Mouse (Mus musculus): ENCODE data around the gene Ncoa7. TPM values are rescaled to one million over a fixed set of nuclear protein-coding genes. Genes with fewer than 3 reads are reported as not detected.
A peak's percentile ranks its signal among the peaks of the same experiment; 100 is the strongest.

Gene Ncoa7
- total RNA-seq (2021) = 1 to 10 TPM; 5.6 to 9.6 TPM
- long read RNA-seq, experiment 1, full-length matches to known transcripts = 3 of 4 reads
- long read RNA-seq, experiment 1, partial matches to known transcripts = 1 of 4 reads
- long read RNA-seq, experiment 1, other reads (novel, unspliced or antisense) = 0 of 4 reads
- long read RNA-seq, experiment 2, full-length matches to known transcripts = 2 of 2 reads
- long read RNA-seq, experiment 2, partial matches to known transcripts = 0 of 2 reads
- long read RNA-seq, experiment 2, other reads (novel, unspliced or antisense) = 0 of 2 reads

DNA sequence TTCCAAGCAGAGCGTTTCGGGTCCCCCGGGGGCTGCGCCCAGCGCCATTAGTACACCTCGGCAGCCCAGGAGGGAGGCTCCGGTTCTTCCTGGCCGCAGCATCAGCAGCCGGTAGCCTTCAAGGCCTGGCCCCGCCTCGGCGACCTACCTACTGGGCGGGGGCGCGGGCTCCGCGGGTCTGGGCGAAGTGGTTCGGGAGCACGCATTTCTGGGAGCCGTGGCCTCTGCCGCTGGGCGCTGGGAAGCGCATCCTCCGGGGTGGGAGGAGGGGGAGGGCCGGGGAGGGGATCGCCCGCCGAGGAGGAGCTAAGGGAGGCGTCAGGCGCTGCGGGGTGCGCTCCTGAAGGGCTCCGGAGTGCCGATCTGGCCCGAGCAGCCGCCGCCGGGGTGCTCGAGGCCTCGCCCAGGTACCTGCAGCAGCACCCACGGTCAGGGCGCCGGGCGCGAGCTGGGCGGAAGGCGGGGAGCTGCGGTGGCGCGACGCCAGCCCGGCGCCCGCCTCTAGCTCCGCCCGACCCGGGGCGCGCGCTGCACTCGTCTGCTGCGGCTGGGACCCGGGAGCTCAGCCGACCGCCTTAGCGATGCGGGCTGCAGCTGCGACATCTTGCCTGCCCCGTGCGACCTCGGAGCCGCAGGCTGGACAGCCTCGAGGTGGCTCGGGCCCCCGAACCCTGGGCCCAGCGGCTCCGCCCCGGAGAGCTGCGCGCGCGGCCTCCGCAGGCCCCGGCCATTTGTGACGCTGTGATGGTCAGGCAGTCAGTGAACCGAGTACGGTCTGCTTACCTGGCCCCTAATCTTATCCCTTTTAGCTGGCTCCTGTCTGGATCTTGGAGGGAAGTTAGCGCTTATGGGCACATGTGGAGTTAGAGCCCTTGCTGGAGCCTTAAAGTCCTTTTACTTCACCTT lies at the start of gene Ncoa7:
Ncoa7 (minus strand) TSS at position 646 of the 906 bp plus-strand sequence.
- DNase-seq = peak; percentile 73

GRCm38 (mm10) chr10:30845101-30845825 lies 42.1 kb upstream of the Ncoa7 start:
- DNase-seq = no peak

GRCm38 (mm10) chr10:30844191-30845010 lies 41.3 kb upstream of the Ncoa7 start:
- DNase-seq = peak; percentile 6

DNA sequence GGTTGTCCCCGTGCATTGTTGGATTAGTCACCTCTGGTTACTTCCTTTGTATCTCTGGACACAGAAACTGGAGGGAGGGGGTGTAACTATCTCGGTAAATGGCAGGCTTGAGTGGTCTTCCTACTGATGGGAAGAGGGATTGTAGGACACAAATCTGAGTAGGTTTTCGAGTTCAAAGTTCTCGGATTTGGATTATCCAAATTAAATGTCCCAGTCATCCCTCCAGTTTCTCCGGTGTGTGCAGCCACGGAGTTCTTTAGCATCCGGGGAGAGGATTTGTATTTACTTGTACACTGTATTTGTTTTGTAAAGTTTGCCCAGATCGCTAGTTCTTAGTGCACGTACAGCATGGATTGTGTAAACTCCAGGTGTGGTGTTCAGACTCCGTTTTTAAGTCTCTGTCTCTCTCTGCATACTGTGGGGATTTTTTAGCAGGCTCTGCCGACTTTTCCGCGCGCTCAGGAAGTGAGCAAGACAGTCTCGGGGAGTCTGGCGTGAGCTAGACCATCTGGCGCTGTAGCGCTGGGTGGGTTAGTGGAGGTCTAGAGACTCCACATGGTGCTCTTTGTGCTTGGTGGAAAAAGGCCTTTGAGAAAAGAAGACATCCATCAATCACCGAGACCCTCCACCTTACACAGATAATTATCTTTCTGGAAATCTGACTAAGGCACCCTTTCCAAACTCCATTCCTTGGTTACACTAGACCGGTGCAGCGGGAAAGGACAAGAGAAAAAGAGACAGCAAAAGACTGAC lies 40.5 kb upstream of the Ncoa7 start:
- DNase-seq = no peak

- peak; percentile 98 for DNase-seq
Measured at GRCm38 (mm10) chr10:30842643-30843437, 39.7 kb upstream of the Ncoa7 start, which contains the start of gene Hey2. Gene Hey2, minus strand, starts transcription at chr10:30842801.

DNA sequence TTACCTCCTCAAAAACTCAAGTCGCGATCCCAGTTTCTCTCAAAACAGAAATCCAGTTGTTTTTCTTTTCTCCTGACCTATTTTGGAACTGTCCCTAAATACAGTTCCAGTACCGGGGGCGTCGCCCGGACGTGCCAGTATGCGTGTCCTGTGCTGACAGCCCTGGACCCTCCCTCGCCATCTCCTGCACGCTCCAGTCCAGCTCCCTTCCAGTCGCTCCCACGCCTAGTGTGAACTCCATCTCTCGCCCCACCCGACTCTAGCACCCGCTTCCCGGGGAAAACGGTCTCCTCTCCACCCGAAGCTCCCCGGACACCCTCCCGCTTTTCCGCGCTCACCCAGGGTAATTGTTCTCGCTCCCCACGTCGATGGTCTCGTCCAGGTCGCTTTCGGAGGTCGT lies 39.1 kb upstream of the Ncoa7 start:
- DNase-seq = no peak

GRCm38 (mm10) chr10:30840824-30841223 lies 37.7 kb upstream of the Ncoa7 start:
- DNase-seq = no peak

DNA sequence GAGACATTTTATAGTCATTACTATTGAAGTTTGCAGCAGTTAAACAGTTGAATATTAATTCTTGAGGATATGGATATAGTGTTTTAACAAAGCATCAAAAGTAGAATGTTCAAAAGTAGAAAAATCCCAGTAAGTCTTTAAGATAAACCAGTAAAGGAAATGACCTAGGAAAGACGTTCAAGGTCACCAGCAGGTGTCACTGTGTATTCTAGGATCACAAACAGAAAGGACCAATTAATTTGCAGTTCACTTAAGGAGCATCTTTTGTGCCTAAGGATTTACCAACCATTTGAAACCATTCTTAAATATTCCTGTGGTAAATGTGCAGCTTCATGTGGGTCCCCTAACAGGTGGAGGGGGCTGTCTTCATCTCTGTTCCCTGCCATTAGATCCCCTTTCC lies 35.1 kb upstream of the Ncoa7 start:
- DNase-seq = no peak

DNA sequence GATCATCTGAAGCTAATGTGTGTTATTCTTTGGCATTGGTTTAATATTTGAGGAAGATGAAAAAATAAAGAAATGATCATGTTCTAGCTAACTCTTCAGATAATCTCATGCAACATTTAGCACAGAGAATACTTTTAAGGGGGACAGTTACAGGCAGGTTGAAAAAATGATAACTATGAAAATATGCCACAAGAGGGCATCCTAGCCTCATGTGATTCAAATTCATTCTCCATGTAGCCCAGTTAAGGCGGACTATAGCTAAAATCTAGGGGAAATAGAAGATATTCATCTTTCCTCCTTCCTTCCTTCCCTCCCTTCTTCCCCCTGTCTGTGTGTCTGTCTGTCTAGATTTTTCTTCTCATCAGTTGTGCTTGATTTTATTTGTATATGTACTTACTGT lies 21.9 kb upstream of the Ncoa7 start:
- no peak for DNase-seq

GRCm38 (mm10) chr10:30810967-30811293 lies 7.8 kb upstream of the Ncoa7 start:
- peak; percentile 57 for DNase-seq

- DNase-seq = no peak
Measured at GRCm38 (mm10) chr10:30810247-30810966, 7.3 kb upstream of the Ncoa7 start.

GRCm38 (mm10) chr10:30803587-30804253 lies 594 bp upstream of the Ncoa7 start:
- no peak for DNase-seq

- no peak for DNase-seq
Measured at GRCm38 (mm10) chr10:30802033-30802432, 1.1 kb downstream of the Ncoa7 start.

DNA sequence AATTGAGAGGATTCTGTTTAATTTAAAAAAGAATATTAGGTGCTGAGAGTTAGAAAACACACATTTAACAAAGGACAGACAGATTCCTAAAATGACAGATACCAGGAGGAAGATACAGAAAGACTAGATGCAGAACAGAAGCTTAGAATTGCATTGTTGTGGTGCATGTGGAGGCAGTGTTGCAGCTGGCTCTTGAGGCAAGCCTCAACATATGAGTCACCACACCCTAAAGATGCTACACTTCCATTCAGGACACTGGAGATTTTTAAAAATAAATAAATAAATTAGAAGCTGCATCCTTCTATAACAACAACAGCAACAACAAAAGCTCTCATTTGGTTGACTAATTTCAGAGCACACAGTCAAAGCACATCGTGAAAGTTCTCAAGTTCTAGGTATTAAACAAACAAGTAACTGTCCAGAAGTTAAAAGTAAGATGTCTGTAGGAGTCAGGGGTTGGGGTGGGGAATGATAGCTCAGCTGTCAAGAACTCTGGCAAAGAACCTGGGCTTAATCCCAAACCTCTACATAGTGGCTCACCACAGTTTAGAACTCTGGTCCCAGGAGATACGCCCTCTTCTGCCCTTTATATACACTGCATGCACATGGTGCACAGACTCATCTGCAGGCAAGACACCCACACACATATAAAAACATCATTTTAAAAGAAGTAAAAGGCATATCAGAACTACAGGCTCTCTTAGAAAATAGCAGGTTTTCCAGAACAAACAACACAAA lies 3.2 kb downstream of the Ncoa7 start:
- no peak for DNase-seq

GRCm38 (mm10) chr10:30796469-30797261 lies 6.5 kb downstream of the Ncoa7 start:
- no peak for DNase-seq

- no peak for DNase-seq
Measured at GRCm38 (mm10) chr10:30791016-30791415, 12.1 kb downstream of the Ncoa7 start.

GRCm38 (mm10) chr10:30789521-30789920 lies 13.6 kb downstream of the Ncoa7 start:
- DNase-seq = no peak
